Mouse (Mus musculus): Measurements from ENCODE around the gene Mllt3. TPM values are rescaled to one million over a fixed set of nuclear protein-coding genes. Genes with fewer than 3 reads are reported as not detected.

Gene Mllt3
- 58.5 and 73.2 TPM in 2 replicates for polyA plus RNA-seq (2014; fragmentation: Nextera tagmentation; extraction: Ambion mirVana)

GRCm38 (mm10) chr4:88033216-88033653, at the start of gene Mllt3:
Gene Mllt3, minus strand, starts transcription at chr4:88033364.
- peak; percentile 98 for DNase-seq (ENCODE audit: low spot score)
- Histone ChIP-seq H3K4me1 (replicated peaks; ENCODE audit: control insufficient read depth, insufficient read depth, low read length) (no peaks in the 10 kb centered on the region; the same call in 1 of the 2 replicates), H3K27me3 (ENCODE audit: control insufficient read depth, insufficient read depth, low read length) (peaks cover 13% of the 10 kb centered on the region), H3K9me3 (ENCODE audit: control insufficient read depth, low read length) (no peaks in the 10 kb centered on the region), H3K4me2 (replicated peaks; ENCODE audit: low read depth, low read length) (peak within 1 kb of the TSS; percentile 77), H3K27ac (ENCODE audit: low read depth, low read length) (peak within 1 kb of the TSS; percentile 98), H3K9ac (ENCODE audit: low read depth, low read length) (peak within 1 kb of the TSS; percentile 93), H3K36me3 (ENCODE audit: control insufficient read depth, insufficient read depth, low read length) (no peaks in the 10 kb centered on the region), H3K4me3 (ENCODE audit: low read depth, low read length) (peak within 1 kb of the TSS; percentile 89)
- WGBS, result under 1% methylated on average over 16 of the region's 37 CpGs
- peak; percentile 92 for ATAC-seq (ENCODE audit: low FRiP score)

- DNase-seq (ENCODE audit: low spot score) (no peak), ATAC-seq (ENCODE audit: low FRiP score) (no peak)
- H3K4me1 ChIP-seq (replicated peaks; ENCODE audit: control insufficient read depth, insufficient read depth, low read length), result no peaks in the 10 kb centered on the region
- no peaks in the 10 kb centered on the region for H3K27me3 ChIP-seq (ENCODE audit: control insufficient read depth, insufficient read depth, low read length)
- no peak overlapping the region for H3K4me3 ChIP-seq (ENCODE audit: low read depth, low read length)
- H3K4me2 ChIP-seq (replicated peaks; ENCODE audit: low read depth, low read length), result no peak overlapping the region
- 89% methylated on average over 4 of the region's 4 CpGs for WGBS
- no peaks in the 10 kb centered on the region for H3K36me3 ChIP-seq (ENCODE audit: control insufficient read depth, insufficient read depth, low read length)
- H3K9me3 ChIP-seq (ENCODE audit: control insufficient read depth, low read length), result no peaks in the 10 kb centered on the region
- H3K9ac ChIP-seq (ENCODE audit: low read depth, low read length), result no peak overlapping the region
- no peak overlapping the region for H3K27ac ChIP-seq (ENCODE audit: low read depth, low read length)
These were observed 49.2 kb upstream of the Mllt3 start for GRCm38 (mm10) chr4:88082381-88082780.

GRCm38 (mm10) chr4:88081885-88082284, 48.7 kb upstream of the Mllt3 start:
- no peak overlapping the region for H3K27ac ChIP-seq (ENCODE audit: low read depth, low read length)
- DNase-seq (ENCODE audit: low spot score), result no peak
- WGBS, result 96% methylated on average over 3 of the region's 3 CpGs

GRCm38 (mm10) chr4:88081417-88081816, 48.3 kb upstream of the Mllt3 start:
- Histone ChIP-seq H3K36me3 (ENCODE audit: control insufficient read depth, insufficient read depth, low read length) (no peaks in the 10 kb centered on the region), H3K4me2 (replicated peaks; ENCODE audit: low read depth, low read length) (no peak overlapping the region), H3K9ac (ENCODE audit: low read depth, low read length) (no peak overlapping the region), H3K27ac (ENCODE audit: low read depth, low read length) (no peak overlapping the region), H3K4me1 (replicated peaks; ENCODE audit: control insufficient read depth, insufficient read depth, low read length) (no peaks in the 10 kb centered on the region), H3K27me3 (ENCODE audit: control insufficient read depth, insufficient read depth, low read length) (no peaks in the 10 kb centered on the region), H3K4me3 (ENCODE audit: low read depth, low read length) (no peak overlapping the region), H3K9me3 (ENCODE audit: control insufficient read depth, low read length) (no peaks in the 10 kb centered on the region)
- WGBS, result 82% methylated on average over 5 of the region's 5 CpGs
- ATAC-seq (ENCODE audit: low FRiP score) (no peak), DNase-seq (ENCODE audit: low spot score) (no peak)

More at GRCm38 (mm10) chr4:88081885-88082284, 48.7 kb upstream of the Mllt3 start:
- Histone ChIP-seq H3K4me3 (ENCODE audit: low read depth, low read length) (no peak overlapping the region), H3K9ac (ENCODE audit: low read depth, low read length) (no peak overlapping the region), H3K27me3 (ENCODE audit: control insufficient read depth, insufficient read depth, low read length) (no peaks in the 10 kb centered on the region), H3K4me2 (replicated peaks; ENCODE audit: low read depth, low read length) (no peak overlapping the region), H3K9me3 (ENCODE audit: control insufficient read depth, low read length) (no peaks in the 10 kb centered on the region), H3K4me1 (replicated peaks; ENCODE audit: control insufficient read depth, insufficient read depth, low read length) (no peaks in the 10 kb centered on the region), H3K36me3 (ENCODE audit: control insufficient read depth, insufficient read depth, low read length) (no peaks in the 10 kb centered on the region)
- no peak for ATAC-seq (ENCODE audit: low FRiP score)

GRCm38 (mm10) chr4:88078983-88079382, 45.8 kb upstream of the Mllt3 start:
- H3K9me3 ChIP-seq (ENCODE audit: control insufficient read depth, low read length), result no peaks in the 10 kb centered on the region
- ATAC-seq (ENCODE audit: low FRiP score) (no peak), DNase-seq (ENCODE audit: low spot score) (no peak)
- no peaks in the 10 kb centered on the region for H3K4me1 ChIP-seq (replicated peaks; ENCODE audit: control insufficient read depth, insufficient read depth, low read length)
- H3K27ac ChIP-seq (ENCODE audit: low read depth, low read length), result no peak overlapping the region
- H3K36me3 ChIP-seq (ENCODE audit: control insufficient read depth, insufficient read depth, low read length), result no peaks in the 10 kb centered on the region
- H3K27me3 ChIP-seq (ENCODE audit: control insufficient read depth, insufficient read depth, low read length), result no peaks in the 10 kb centered on the region
- H3K9ac ChIP-seq (ENCODE audit: low read depth, low read length), result no peak overlapping the region
- no peak overlapping the region for H3K4me3 ChIP-seq (ENCODE audit: low read depth, low read length)
- WGBS, result 77% methylated on average over 3 of the region's 3 CpGs
- no peak overlapping the region for H3K4me2 ChIP-seq (replicated peaks; ENCODE audit: low read depth, low read length)

- no peaks in the 10 kb centered on the region for H3K36me3 ChIP-seq (ENCODE audit: control insufficient read depth, insufficient read depth, low read length)
- DNase-seq (ENCODE audit: low spot score), result no peak
- whole genome bisulfite sequencing, result 74% methylated on average over 2 of the region's 2 CpGs
- H3K4me3 ChIP-seq (ENCODE audit: low read depth, low read length), result no peak overlapping the region
- ATAC-seq (ENCODE audit: low FRiP score), result no peak
- H3K9me3 ChIP-seq (ENCODE audit: control insufficient read depth, low read length), result no peaks in the 10 kb centered on the region
- no peak overlapping the region for H3K9ac ChIP-seq (ENCODE audit: low read depth, low read length)
- no peaks in the 10 kb centered on the region for H3K27me3 ChIP-seq (ENCODE audit: control insufficient read depth, insufficient read depth, low read length)
- H3K4me1 ChIP-seq (replicated peaks; ENCODE audit: control insufficient read depth, insufficient read depth, low read length), result no peaks in the 10 kb centered on the region
- H3K4me2 ChIP-seq (replicated peaks; ENCODE audit: low read depth, low read length), result no peak overlapping the region
- H3K27ac ChIP-seq (ENCODE audit: low read depth, low read length), result no peak overlapping the region
These were observed 42.2 kb upstream of the Mllt3 start for GRCm38 (mm10) chr4:88075388-88075787.

- 80% methylated on average over 8 of the region's 8 CpGs for WGBS
- no peak overlapping the region for H3K4me2 ChIP-seq (replicated peaks; ENCODE audit: low read depth, low read length)
- no peak overlapping the region for H3K4me3 ChIP-seq (ENCODE audit: low read depth, low read length)
- H3K4me1 ChIP-seq (replicated peaks; ENCODE audit: control insufficient read depth, insufficient read depth, low read length), result no peaks in the 10 kb centered on the region
- no peaks in the 10 kb centered on the region for H3K9me3 ChIP-seq (ENCODE audit: control insufficient read depth, low read length)
- H3K36me3 ChIP-seq (ENCODE audit: control insufficient read depth, insufficient read depth, low read length), result no peaks in the 10 kb centered on the region
- H3K27ac ChIP-seq (ENCODE audit: low read depth, low read length), result no peak overlapping the region
- DNase-seq (ENCODE audit: low spot score) (no peak), ATAC-seq (ENCODE audit: low FRiP score) (no peak)
- H3K27me3 ChIP-seq (ENCODE audit: control insufficient read depth, insufficient read depth, low read length), result no peaks in the 10 kb centered on the region
- H3K9ac ChIP-seq (ENCODE audit: low read depth, low read length), result no peak overlapping the region
These were observed 13.1 kb upstream of the Mllt3 start for GRCm38 (mm10) chr4:88046280-88046679.

- Histone ChIP-seq H3K4me2 (replicated peaks; ENCODE audit: low read depth, low read length) (no peak overlapping the region), H3K9me3 (ENCODE audit: control insufficient read depth, low read length) (no peaks in the 10 kb centered on the region), H3K27me3 (ENCODE audit: control insufficient read depth, insufficient read depth, low read length) (no peaks in the 10 kb centered on the region), H3K4me1 (replicated peaks; ENCODE audit: control insufficient read depth, insufficient read depth, low read length) (no peaks in the 10 kb centered on the region), H3K27ac (ENCODE audit: low read depth, low read length) (no peak overlapping the region), H3K4me3 (ENCODE audit: low read depth, low read length) (no peak overlapping the region), H3K36me3 (ENCODE audit: control insufficient read depth, insufficient read depth, low read length) (no peaks in the 10 kb centered on the region), H3K9ac (ENCODE audit: low read depth, low read length) (no peak overlapping the region)
- ATAC-seq (ENCODE audit: low FRiP score) (no peak), DNase-seq (ENCODE audit: low spot score) (no peak)
- WGBS, result 89% methylated on average over 4 of the region's 4 CpGs
These were observed 12.0 kb upstream of the Mllt3 start for GRCm38 (mm10) chr4:88045151-88045550.

- 1% methylated on average over 11 of the region's 11 CpGs for WGBS
These were observed 2.2 kb upstream of the Mllt3 start for GRCm38 (mm10) chr4:88035361-88035760.

More at GRCm38 (mm10) chr4:88035361-88035760, 2.2 kb upstream of the Mllt3 start:
- H3K9ac ChIP-seq (ENCODE audit: low read depth, low read length), result no peak overlapping the region
- H3K4me1 ChIP-seq (replicated peaks; ENCODE audit: control insufficient read depth, insufficient read depth, low read length), result no peaks in the 10 kb centered on the region; the same call in 1 of the 2 replicates
- ATAC-seq (ENCODE audit: low FRiP score) (no peak), DNase-seq (ENCODE audit: low spot score) (peak; percentile 78)
- H3K9me3 ChIP-seq (ENCODE audit: control insufficient read depth, low read length), result no peaks in the 10 kb centered on the region
- H3K4me3 ChIP-seq (ENCODE audit: low read depth, low read length), result 0 out of 2 replicates have a peak overlapping the region, but pooled peaks have one; percentile 4
- no peaks in the 10 kb centered on the region for H3K36me3 ChIP-seq (ENCODE audit: control insufficient read depth, insufficient read depth, low read length)
- H3K4me2 ChIP-seq (replicated peaks; ENCODE audit: low read depth, low read length), result peak overlapping the region; percentile 77; the same call in 1 of the 2 replicates
- H3K27me3 ChIP-seq (ENCODE audit: control insufficient read depth, insufficient read depth, low read length), result peaks cover 13% of the 10 kb centered on the region
- no peak overlapping the region for H3K27ac ChIP-seq (ENCODE audit: low read depth, low read length)

Data from hindbrain, embryonic 11.5 days (tissue).